Mouse (Mus musculus): ENCODE data around the gene Atp5mpl.

Gene Atp5mpl

DNA sequence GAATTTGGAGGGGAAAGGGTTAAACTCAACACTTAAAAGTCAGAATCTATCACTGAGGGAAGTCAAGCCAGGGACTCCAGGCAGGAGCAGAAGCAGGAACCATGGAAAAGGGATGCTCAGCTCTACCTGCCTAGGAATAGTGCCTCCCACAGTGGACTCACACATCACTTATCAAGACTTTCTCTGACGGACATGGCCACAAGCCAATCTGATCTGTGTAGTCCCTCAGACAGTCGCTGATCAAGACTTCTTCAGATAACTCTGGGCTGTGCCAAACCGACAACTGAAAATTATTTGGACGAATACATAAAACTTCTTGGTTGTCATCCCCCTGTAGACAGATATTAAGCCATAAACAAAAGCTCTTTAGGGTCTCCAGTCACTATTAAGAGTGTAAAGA, 3.3 kb upstream of the Atp5mpl start:
- ChIA-PET POLR2A (interaction anchor here in 3 of 4 experiments (1.0 to 3.1 kb wide), 4 partner anchors 11 to 108 kb away, joined by 3 to 13 read pairs (median 3); no protein-coding TSS in a partner anchor), CTCF (interaction anchor here in 3 of 4 experiments (1.5 to 3.0 kb wide), 3 partner anchors 12 kb away, joined by 3 to 9 read pairs (median 8); no protein-coding TSS in a partner anchor)

DNA sequence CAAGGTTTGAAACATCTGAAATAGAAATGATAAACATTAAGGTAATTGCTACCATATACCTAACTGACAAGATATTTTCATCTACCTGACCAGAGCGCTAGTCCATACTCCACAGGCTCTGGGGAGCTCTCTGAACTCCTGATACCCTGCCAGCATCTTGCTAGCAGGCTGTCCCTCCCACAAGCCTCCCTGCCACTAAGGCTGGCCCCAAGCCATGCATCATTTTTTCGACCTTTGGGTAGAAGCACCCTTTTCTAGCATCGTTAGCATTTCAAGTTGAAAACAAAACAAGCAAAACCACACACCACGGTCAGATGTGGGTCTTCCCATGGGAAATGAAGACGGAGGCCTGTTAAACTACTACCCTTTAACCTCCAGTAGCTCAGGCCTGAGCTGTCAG, 3.4 kb downstream of the Atp5mpl start:
- POLR2A ChIA-PET: interaction anchor here in 2 of 4 experiments (1.4 to 1.8 kb wide), 3 partner anchors 8 to 25 kb away, joined by 3 to 5 read pairs (median 5); partner anchors contain the start of gene Tdrd9 (in 1 of the 2)
- CTCF ChIA-PET: interaction anchor here in 1 of 4 experiments (0.6 kb wide), 1 partner anchor 1167 kb away, joined by 3 read pairs; no protein-coding TSS in a partner anchor

DNA sequence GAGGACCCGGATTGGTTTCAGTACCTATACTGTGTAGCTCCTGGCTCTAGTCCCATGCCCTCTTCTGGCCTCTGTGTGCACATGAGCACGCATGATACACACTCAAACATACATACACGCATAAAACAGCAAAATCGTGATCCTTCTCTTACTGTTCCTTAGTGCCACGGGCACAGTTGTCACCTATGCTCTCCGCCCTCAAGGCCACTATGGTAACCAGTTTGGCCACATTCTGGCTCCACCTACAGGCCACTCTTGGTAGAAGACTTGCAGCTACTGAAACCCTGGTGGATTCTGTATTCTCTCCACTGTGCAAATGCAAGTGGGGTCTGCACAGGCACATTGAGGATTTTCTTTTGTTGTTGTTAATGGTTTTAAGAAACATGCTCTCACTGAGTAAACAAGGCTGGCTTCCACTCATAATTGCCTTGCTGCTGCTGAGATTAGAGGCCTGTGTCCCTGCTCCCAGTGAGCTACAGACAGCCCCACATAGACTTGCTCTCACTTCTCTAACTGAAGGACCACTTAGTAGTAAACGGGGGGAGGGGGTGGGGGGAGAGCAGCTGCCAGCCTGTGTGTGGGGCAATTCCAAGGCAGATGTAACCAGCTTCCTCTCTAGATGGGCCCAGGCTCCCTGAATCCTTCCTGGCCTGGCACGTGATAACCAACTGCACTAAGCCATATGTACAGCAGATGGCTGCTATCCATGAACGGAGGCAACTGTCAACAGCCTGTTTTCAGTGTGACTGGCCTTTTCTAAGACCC, 8.5 kb downstream of the Atp5mpl start:
- CTCF ChIA-PET: interaction anchor here (0.5 to 2.7 kb wide), 66 partner anchors 8 to 1319 kb away, joined by 3 to 24 read pairs (median 4); partner anchors contain the start of genes Atp5mpl (in 4 of the 4), Tdrd9 (in 1 of the 4), Xrcc3 (in 1 of the 4) and Zfyve21 (in 1 of the 4)
- POLR2A ChIA-PET: interaction anchor here in 3 of 4 experiments (0.6 to 4.2 kb wide), 15 partner anchors 9 to 948 kb away, joined by 3 to 13 read pairs (median 3); partner anchors contain the start of genes Atp5mpl (in 1 of the 3), Eif5 (in 1 of the 3) and Tdrd9 (in 1 of the 3)

DNA sequence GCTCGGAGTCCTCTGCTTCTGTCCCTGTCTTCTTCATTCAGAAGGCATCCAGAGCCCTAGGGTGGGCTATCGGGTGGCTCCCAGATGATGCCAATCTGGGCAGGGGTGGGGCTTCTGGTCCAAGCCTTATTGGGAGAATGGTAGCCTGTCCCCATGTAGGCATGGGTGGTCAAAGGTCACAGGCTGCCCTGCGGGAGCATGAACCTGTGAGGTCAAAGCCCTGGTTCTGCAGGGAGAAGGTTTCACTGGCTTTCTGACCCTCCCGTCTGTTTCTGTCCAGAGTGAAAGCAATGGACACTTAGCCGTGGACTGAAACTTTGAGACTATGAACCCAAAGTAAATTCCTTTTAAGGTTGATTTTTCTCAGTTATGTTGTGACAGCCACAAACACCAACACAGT, 10.6 kb downstream of the Atp5mpl start:
- ChIA-PET POLR2A (no interaction called here), CTCF (no interaction called here)

DNA sequence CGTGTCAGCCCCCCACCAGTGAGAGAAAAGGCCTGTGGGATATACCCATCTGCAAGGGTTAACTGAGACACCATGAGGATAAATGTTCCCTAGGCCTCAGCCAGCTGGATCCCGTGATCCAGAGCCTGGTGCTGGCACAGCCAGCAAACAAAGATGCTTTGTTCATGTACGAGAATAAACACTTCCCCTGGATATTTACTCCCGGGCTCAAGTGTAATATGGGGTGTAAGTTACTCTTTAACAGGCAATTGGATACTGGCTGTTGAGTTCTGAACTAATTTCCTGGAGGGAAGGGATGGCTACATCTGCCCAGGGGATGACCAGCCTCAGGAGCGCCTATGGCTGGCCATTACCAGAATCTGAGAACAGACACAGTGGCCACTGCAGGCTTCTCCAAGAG, 15.1 kb downstream of the Atp5mpl start:
- ChIA-PET CTCF (interaction anchor here in 2 of 4 experiments (0.6 to 0.7 kb wide), 2 partner anchors 15 to 74 kb away, joined by 3 to 4 read pairs; partner anchors contain the start of gene Atp5mpl (in 1 of the 2)), POLR2A (interaction anchor here (0.6 to 1.7 kb wide), 6 partner anchors 9 to 225 kb away, joined by 3 to 4 read pairs (median 3); partner anchors contain the start of gene Atp5mpl (in 1 of the 4))

DNA sequence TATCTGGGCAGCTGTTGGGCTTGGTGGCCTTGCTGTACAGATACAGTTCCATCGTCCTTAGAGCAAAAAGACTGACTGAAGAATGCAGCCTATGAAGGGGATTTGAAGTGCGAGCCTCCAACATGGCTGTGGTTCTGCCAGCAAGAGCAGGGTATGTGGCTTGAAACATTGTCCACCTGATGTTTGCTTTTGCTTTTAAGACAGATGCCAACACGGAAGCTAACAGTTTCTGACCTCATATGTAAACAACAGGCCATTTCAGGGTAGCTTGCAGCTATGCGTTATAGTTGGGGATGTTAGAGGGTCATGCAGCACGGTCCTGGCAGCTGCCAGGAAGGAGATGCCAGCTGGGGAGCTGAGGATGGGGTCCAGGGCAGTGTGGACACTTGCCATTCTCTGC, 16.3 kb downstream of the Atp5mpl start:
- ChIA-PET POLR2A (interaction anchor here in 2 of 4 experiments (1.2 to 1.7 kb wide), 4 partner anchors 10 to 17 kb away, joined by 3 to 4 read pairs (median 3); partner anchors contain the start of gene Atp5mpl (in 1 of the 2)), CTCF (interaction anchor here in 3 of 4 experiments (0.5 to 1.3 kb wide), 3 partner anchors 12 to 70 kb away, joined by 3 to 4 read pairs (median 4); no protein-coding TSS in a partner anchor)

DNA sequence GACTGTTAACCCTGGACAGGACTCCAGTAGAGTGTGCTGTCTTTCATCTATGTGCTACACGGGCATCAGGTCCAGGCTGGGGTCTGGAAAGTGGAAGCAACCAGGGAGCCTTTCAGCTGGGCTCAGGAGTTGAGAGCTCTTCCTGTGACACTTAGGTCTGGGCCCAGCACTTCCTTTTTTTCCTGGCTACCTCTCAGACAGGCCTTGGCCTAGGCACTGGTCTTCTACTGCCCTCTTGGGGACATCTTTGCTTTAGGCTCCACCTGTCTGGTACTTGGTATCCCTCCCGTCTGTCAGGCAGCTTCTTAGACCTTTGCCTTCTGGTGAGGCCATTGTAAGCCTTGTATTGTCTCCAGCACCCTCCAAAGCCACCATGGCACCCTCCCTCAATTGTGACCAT, 20.1 kb downstream of the Atp5mpl start:
- ChIA-PET POLR2A (interaction anchor here in 2 of 4 experiments (1.5 to 3.3 kb wide), 2 partner anchors 9 to 10 kb away, joined by 4 to 17 read pairs; no protein-coding TSS in a partner anchor), CTCF (interaction anchor here in 2 of 4 experiments (0.6 to 1.9 kb wide), 9 partner anchors 11 to 545 kb away, joined by 3 to 7 read pairs (median 4); no protein-coding TSS in a partner anchor)

DNA sequence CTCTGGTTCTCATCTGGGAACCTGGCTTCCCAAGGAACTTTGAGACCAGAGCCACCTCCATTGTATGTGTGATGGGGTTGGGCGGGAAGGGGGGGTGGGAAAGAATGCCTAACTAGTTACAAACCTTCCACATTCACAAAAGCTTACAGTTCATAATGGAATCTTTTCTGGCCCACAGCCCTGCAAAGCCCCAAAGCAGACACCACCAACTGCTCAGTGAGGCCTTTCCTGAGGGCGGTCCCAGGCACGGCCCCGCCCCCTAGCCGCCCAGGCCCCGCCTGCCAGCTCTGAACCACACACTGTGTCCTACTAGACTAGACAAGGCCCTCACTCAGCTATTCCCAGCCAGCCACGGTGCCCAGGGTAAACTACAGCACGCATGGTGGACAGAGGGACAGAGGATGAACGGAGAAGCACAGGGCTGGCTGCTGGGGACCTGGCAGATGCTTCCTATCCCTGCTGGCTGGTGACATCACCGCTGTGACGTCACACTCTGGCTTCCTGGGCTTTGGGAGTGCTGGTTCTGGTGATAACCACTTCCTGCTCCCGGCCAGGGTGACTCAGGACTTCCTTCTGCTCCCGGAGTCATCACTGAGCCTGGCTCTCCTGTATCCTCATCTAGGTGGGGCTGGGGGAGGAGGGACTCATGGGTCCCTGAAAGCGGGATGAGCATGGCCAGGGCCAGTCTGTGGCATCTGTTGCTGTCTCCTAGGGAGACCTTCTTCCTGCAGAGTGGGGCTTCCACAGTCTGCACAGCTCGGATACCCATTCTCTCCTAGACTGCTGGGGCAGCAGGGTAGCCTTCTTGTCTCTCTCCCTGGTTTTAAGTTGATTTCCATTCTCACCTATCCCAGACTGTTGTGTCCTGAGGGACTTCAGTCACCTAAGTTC, 20.8 kb downstream of the Atp5mpl start:
- CTCF ChIA-PET: interaction anchor here in 2 of 4 experiments (0.6 to 1.9 kb wide), 9 partner anchors 12 to 545 kb away, joined by 3 to 7 read pairs (median 4); no protein-coding TSS in a partner anchor
- POLR2A ChIA-PET: interaction anchor here in 2 of 4 experiments (0.6 to 3.3 kb wide), 4 partner anchors 8 to 134 kb away, joined by 4 to 17 read pairs (median 6); no protein-coding TSS in a partner anchor

DNA sequence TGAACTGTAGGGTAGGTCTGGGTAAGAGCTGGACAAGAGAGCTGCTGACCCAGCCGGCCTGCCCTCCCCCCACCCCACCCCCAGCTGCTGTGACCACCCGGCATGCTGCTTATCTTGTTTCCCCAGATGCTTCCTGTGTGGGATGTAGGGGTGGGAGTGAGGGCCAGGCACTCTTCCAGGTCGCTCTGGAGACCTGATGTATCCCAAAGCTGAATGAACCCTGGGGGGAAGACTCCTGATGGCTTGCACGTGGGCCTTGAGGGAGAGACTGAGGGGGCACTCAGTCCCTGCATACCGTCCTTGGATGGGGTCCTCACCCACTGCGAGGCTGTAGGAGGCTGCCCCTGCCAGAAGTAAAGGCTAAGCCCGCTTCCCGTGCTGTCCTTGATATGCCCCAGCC, 21.7 kb downstream of the Atp5mpl start:
- POLR2A ChIA-PET: interaction anchor here in 2 of 4 experiments (0.7 to 3.3 kb wide), 4 partner anchors 8 to 58 kb away, joined by 3 to 17 read pairs (median 6); no protein-coding TSS in a partner anchor
- CTCF ChIA-PET: no interaction called here

DNA sequence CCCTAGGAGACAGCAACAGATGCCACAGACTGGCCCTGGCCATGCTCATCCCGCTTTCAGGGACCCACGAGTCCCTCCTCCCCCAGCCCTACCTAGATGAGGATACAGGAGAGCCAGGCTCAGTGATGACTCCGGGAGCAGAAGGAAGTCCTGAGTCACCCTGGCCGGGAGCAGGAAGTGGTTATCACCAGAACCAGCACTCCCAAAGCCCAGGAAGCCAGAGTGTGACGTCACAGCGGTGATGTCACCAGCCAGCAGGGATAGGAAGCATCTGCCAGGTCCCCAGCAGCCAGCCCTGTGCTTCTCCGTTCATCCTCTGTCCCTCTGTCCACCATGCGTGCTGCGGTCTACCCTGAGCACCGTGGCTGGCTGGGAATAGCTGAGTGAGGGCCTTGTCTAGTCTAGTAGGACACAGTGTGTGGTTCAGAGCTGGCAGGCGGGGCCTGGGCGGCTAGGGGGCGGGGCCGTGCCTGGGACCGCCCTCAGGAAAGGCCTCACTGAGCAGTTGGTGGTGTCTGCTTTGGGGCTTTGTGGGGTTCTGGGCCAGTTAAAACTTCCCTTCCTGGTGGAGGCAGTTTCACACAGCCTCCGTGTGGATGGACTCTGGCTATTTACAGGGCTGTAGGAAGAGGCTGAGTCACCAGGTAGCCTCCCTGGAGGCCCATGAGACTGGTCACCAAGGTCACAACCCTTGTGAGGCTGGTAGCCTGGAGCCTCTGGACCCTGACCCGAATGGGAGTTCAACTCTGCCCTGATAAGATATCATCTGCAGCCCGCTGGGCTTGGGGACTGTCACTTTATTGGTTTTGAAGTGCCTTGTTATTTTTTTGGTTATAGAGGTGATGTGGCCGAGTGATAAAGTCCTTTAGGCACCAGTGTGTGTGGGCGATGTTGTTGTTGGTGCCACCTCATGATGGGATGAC, 22.5 kb downstream of the Atp5mpl start:
- ChIA-PET POLR2A (interaction anchor here in 2 of 4 experiments (0.8 to 3.3 kb wide), 3 partner anchors 7 to 10 kb away, joined by 3 to 17 read pairs (median 9); no protein-coding TSS in a partner anchor), CTCF (interaction anchor here in 2 of 4 experiments (1.0 to 1.3 kb wide), 2 partner anchors 14 to 27 kb away, joined by 3 read pairs; no protein-coding TSS in a partner anchor)

DNA sequence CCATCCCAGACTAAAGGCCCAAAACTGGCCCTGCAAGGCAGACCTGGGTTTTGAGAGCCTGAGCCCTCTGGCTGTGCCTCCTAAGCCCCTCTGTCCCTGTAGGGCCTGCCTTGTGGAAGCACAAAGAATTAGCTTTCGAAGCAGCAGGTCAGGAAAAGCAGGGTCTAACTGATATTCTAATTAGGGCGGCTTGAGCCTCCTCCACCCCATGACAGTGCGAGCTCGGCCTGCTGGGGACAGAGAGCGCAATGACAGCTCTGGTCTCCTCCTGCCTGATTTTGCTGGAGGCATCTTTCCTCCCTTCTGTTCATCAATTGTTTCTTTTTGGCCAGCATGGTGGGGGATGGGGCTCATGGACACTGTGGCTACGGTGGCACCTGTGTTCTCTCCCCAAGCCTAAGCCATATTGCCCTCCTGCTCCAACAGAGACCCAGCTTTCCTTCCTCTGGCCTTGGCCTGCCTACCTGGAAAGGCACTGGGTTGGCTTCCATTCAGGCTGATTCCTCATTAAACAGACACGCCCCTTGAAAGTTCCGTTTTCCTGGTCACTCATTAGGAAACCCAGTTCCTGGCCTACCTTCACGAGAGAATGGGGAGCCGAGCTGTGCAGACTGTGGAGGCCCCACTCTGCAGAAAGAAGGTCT, 23.2 kb downstream of the Atp5mpl start:
- ChIA-PET POLR2A (interaction anchor here in 3 of 4 experiments (0.8 to 1.9 kb wide), 4 partner anchors 8 to 10 kb away, joined by 3 to 11 read pairs (median 4); no protein-coding TSS in a partner anchor), CTCF (interaction anchor here in 3 of 4 experiments (0.7 to 1.3 kb wide), 3 partner anchors 15 to 26 kb away, joined by 3 read pairs; no protein-coding TSS in a partner anchor)

DNA sequence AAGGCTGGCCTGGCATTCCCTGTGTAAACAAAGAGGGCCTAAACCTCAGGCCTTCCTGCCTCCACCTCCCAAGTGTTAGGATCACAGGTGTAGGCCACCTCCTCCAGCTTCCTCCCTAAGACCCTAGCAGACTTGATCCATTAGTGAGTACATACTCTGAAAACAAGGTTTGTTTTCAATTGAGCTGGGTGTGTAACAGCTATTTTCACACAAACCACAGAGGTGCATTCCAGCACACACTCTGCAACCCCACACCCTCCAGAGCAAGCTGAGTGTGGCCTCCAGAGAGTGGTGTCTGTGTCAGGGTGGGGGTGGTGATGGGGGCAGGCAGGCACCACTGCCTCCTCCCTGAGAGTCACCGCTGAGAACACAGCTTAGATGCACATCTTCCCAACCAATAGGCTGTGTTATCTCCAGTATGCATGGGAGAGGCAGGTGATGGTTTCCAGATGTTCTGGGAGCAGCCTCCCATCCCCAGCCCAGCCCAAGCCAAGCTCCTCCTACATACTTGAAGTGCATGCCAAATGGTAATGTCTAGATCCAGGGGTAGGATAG, 28.1 kb downstream of the Atp5mpl start:
- POLR2A ChIA-PET: interaction anchor here (0.6 to 4.0 kb wide), 29 partner anchors 9 to 855 kb away, joined by 3 to 16 read pairs (median 4); partner anchors contain the start of genes Eif5 (in 2 of the 4), Atp5mpl (in 1 of the 4), Ckb (in 1 of the 4) and Ppp1r13b (in 1 of the 4)
- CTCF ChIA-PET: interaction anchor here (0.6 to 3.6 kb wide), 6 partner anchors 12 to 616 kb away, joined by 3 to 13 read pairs (median 4); partner anchors contain the start of gene Atp5mpl (in 1 of the 4)

DNA sequence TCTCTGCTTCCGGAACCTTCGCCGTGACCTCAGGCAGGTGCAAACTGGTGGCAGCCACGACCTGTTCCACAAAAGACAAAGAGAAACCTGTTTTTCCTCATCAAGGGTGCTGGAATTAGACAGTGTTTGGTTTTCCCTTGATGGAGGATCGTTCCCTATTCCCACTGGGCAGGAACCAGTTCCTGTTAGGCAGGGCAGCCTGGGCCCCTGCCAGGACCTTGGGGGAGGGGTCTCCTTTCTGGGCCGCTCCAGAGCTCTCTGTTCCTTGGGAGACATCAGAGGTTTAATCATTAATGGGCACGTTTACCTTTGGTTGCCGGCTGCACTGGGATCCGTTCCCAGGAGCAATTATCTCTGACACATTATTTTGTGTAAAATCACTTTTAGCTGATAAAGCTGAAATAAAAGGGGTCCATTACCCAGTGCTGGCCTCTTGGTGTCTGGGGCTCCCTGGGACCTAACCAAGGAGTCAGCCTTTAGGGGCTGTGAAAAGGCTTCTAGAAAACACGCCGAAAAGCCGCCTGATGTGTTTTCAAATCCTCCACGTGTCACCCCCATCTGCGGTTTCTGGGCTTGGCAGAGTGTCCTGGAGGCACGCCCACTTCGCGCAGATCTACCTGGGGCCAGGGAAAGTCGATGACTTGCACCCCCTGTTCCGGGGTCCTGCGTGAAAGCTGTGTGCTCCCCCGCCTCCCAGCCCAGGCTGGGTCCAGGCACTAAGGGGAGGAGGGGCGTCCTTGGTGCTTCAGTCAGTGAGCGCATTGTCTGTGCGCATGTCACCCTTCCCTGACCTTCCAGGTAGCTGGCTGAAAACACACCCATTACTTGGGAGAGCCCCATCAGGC, 29.8 kb downstream of the Atp5mpl start:
- POLR2A ChIA-PET: interaction anchor here in 3 of 4 experiments (0.6 to 4.0 kb wide), 29 partner anchors 9 to 624 kb away, joined by 3 to 17 read pairs (median 4); partner anchors contain the start of genes Atp5mpl (in 2 of the 3), Ckb (in 2 of the 3), Ppp1r13b (in 1 of the 3) and Tdrd9 (in 1 of the 3)

DNA sequence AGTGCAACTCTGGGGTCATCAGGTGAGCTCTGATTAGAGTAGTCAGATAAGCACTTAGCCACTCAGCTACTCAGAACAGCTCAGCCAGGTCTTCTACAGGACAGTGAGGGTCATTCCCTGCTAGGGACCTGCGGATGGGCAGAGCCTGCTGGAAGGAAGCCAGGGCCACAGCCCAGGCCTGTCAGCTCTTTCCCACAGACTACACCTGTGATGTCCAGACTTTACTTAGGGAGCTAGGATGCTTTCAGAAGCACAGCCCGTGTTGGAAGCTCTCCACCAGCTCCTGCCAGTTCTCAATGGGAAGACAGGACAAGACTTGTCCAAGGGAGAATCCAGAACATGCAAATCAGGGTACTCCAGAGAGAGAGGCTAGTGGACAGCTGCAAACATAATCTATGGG, 32.8 kb downstream of the Atp5mpl start:
- POLR2A ChIA-PET: interaction anchor here in 3 of 4 experiments (0.5 to 2.6 kb wide), 12 partner anchors 9 to 381 kb away, joined by 3 to 11 read pairs (median 4); partner anchors contain the start of genes Atp5mpl (in 1 of the 3), Ckb (in 1 of the 3), Xrcc3 (in 1 of the 3) and Zfyve21 (in 1 of the 3)
- CTCF ChIA-PET: interaction anchor here in 2 of 4 experiments (0.8 to 1.5 kb wide), 2 partner anchors 11 to 13 kb away, joined by 3 to 4 read pairs; no protein-coding TSS in a partner anchor

More for the DNA sequence above, 29.8 kb downstream of the Atp5mpl start:
- CTCF ChIA-PET: interaction anchor here in 3 of 4 experiments (0.6 to 2.6 kb wide), 10 partner anchors 20 to 512 kb away, joined by 3 to 18 read pairs (median 3); partner anchors contain the start of gene Atp5mpl (in 2 of the 3)

Data from embryonic stem cell, embryonic (primary cell).